Mouse (Mus musculus) C2C12 (cell line): ENCODE data around the gene Ube2f.

Experiments used
- CEBPB ChIP-seq: IDR thresholded peaks from one replicate; pipeline ENCODE4 v1.6.1; 2011; ENCODE audit warnings: low read depth, mild to moderate bottlenecking, control low read depth, moderate library complexity
- CTCF ChIP-seq: IDR thresholded peaks from one replicate; pipeline ENCODE4 v1.5.1; 2011; ENCODE audit not compliant: control insufficient read depth, insufficient read depth, insufficient read length
- MAX ChIP-seq: IDR thresholded peaks from one replicate; pipeline ENCODE4 v1.6.1; 2011; ENCODE audit warnings: mild to moderate bottlenecking, control low read depth
- USF1 ChIP-seq: IDR thresholded peaks from one replicate; pipeline ENCODE4 v1.6.1; 2011; ENCODE audit warnings: low read depth, mild to moderate bottlenecking, control low read depth, moderate library complexity

DNA sequence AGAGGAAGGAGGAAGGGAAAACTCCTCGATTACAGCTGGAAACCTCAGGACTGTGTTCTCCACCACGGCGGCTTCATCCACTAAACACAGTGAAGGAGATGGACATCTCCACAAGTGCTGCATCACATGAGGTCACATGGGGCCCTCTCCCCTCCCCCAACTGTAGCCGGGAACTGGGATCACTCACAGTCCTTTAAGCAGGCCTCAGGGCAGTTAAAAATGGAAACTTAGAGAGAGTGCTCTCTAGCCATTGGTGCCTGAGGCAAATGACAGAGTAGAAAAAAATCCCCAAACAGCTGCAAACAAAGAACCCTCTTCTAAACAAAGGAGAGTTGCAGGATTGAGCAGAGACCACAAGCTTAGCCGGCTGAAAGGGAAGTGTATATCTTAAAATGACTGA lies 63.1 kb downstream of the Ube2f start:
- TF ChIP-seq CTCF: no peak
- TF ChIP-seq CEBPB: no peak
- TF ChIP-seq MAX: no peak
- no peak for TF ChIP-seq USF1
